Mouse (Mus musculus) liver, adult 2 months (tissue): ENCODE data around the gene Plvap.

Experiments used
- CTCF ChIP-seq: fragments of 200-500 bp; IDR thresholded peaks from 2 replicates; pipeline ENCODE4 v1.5.1; 2011; ENCODE audit warnings: low read depth, low read length, control low read depth
- POLR2A ChIP-seq: fragments of 200-500 bp; IDR thresholded peaks from 2 replicates; pipeline ENCODE4 v1.6.1; 2011; ENCODE audit warnings: low read length, control low read depth; ENCODE audit not compliant: insufficient read depth; ENCODE audit errors: extremely low read depth

DNA sequence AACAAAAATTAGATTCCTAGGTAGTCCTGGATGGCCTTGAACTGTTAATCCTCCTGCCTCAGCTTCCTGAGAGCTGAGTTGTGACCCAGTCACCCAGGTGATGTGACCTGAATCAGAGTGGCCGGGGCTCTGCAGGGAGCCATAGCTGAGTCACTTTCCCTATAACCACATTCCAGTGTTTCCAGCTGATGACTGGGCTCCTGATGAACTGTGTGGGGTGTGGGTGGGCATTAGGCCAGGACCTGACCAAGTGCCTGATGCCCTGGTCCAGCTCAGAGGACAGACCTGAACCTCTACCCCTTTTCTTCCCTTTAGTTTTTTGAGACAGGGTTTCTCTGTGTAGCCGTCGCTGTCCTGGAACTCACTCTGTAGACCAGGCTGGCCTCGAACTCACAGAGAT is 6.2 kb downstream of the Plvap start:
- TF ChIP-seq CTCF (no peak), POLR2A (no peak)
